Mouse (Mus musculus): Measurements from ENCODE around the gene Rnaseh2b.

DNA sequence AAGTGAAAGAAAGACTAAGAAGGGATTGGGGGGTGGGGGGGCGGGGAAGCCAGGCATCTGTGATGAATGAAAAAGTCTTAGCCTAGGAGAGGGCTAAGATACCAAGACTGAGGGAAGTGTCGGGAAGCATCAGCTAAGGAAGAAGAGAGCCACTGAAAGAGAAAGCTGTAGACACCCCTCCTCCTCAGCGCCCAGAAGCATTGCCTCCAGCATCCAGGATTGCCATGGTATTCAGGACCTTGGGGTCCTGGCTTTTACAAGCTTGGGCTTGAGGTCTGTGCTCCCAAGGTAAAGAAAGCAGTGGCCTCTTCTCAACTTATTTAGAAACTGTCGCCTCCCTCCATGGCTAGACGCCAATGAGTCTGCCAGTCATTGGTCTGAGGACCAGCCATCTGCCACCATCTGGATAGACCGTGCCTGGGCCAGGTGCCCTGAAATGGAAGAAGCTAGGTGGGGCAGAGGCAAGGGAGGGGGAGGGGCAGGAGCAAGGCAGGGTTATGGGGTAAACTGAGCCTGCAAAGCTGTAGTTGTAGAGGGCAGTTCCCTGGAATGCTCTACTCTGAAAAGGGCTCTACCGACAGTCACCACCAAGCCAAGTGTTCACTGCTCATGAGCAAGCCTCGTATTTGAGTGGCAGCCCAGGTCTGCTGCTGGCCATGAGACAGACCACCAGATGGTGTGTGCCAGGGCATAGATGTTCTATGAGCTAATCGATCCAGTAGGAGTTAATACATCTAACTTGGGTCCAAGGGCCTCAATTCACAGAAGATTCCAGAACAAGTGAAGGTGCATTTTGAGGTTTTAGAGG is 97.5 kb downstream of the Rnaseh2b start:
- TF ChIP-seq CTCF (IDR thresholded peaks at IDR 0.05; ENCODE audit: borderline replicate concordance, extremely low read depth, insufficient read depth, insufficient read length) (no peak), POLR2A (IDR thresholded peaks at IDR 0.05; ENCODE audit: borderline replicate concordance, extremely low read depth, insufficient read depth, insufficient read length, poor library complexity, severe bottlenecking) (no peak)
